Mouse (Mus musculus) retina, postnatal 1 day (tissue): ENCODE data around the gene Kcnj8.
A peak's percentile ranks its signal among the peaks of the same experiment; 100 is the strongest.

Experiments
- DNase-seq: peaks from one replicate; pipeline ENCODE4 v3.0.0-alpha.2; 2012

Gene Kcnj8

GRCm38 (mm10) chr6:142571055-142571618 is at the start of gene Kcnj8:
Gene Kcnj8, minus strand, starts transcription at chr6:142571614.
- peak; percentile 74 for DNase-seq

GRCm38 (mm10) chr6:142616659-142617058 is 45.2 kb upstream of the Kcnj8 start:
- no peak for DNase-seq

GRCm38 (mm10) chr6:142614324-142614723 is 42.9 kb upstream of the Kcnj8 start:
- peak; percentile 10 for DNase-seq

- no peak for DNase-seq
Measured at GRCm38 (mm10) chr6:142612366-142612765, 41.0 kb upstream of the Kcnj8 start.

GRCm38 (mm10) chr6:142609401-142610373 is 38.3 kb upstream of the Kcnj8 start:
- no peak for DNase-seq

- no peak for DNase-seq
Measured at GRCm38 (mm10) chr6:142607080-142607479, 35.7 kb upstream of the Kcnj8 start.

- DNase-seq, result no peak
Measured at GRCm38 (mm10) chr6:142602772-142603171, 31.4 kb upstream of the Kcnj8 start.

- no peak for DNase-seq
Measured at GRCm38 (mm10) chr6:142578831-142579230, 7.4 kb upstream of the Kcnj8 start.

GRCm38 (mm10) chr6:142577801-142578200 is 6.4 kb upstream of the Kcnj8 start:
- no peak for DNase-seq

- DNase-seq, result no peak
Measured at GRCm38 (mm10) chr6:142572876-142573275, 1.5 kb upstream of the Kcnj8 start.

GRCm38 (mm10) chr6:142571629-142572360 is 381 bp upstream of the Kcnj8 start:
- DNase-seq, result peak; percentile 9

- peak; percentile 27 for DNase-seq
Measured at GRCm38 (mm10) chr6:142570046-142570770, 1.2 kb downstream of the Kcnj8 start.

- DNase-seq, result no peak
Measured at GRCm38 (mm10) chr6:142568713-142569357, 2.6 kb downstream of the Kcnj8 start.

GRCm38 (mm10) chr6:142567452-142567851 is 4.0 kb downstream of the Kcnj8 start:
- DNase-seq, result peak; percentile 31

- no peak for DNase-seq
Measured at GRCm38 (mm10) chr6:142564746-142565145, 6.7 kb downstream of the Kcnj8 start.

GRCm38 (mm10) chr6:142561151-142561550 is 10.3 kb downstream of the Kcnj8 start:
- DNase-seq, result no peak

GRCm38 (mm10) chr6:142558772-142559679 is 12.4 kb downstream of the Kcnj8 start:
- DNase-seq, result no peak

- DNase-seq, result no peak
Measured at GRCm38 (mm10) chr6:142558076-142558475, 13.3 kb downstream of the Kcnj8 start.

- no peak for DNase-seq
Measured at GRCm38 (mm10) chr6:142555988-142556387, 15.4 kb downstream of the Kcnj8 start.

GRCm38 (mm10) chr6:142551482-142551881 is 19.9 kb downstream of the Kcnj8 start:
- DNase-seq, result no peak

GRCm38 (mm10) chr6:142550871-142551270 is 20.5 kb downstream of the Kcnj8 start:
- DNase-seq, result no peak
